Mouse (Mus musculus) olfactory bulb, adult 2 months (tissue): ENCODE data around the gene Tmppe. TPM values are rescaled to one million over a fixed set of nuclear protein-coding genes. Genes with fewer than 3 reads are reported as not detected.
"Not testable (repeated sequence)": the region's sequence is repeated elsewhere in the genome, so short reads cannot be mapped to it uniquely, and the experiment has no call there.

Experiments
- H3K27ac ChIP-seq: fragments of 200-500 bp; 2 replicates; pipeline ENCODE4 v1.5.1; 2012; ENCODE audit warnings: low read depth, low read length; ENCODE audit not compliant: insufficient read depth
- H3K4me1 ChIP-seq: fragments of 200-500 bp; 2 replicates; pipeline ENCODE4 v1.6.1; 2012; ENCODE audit warnings: low read length; ENCODE audit not compliant: control insufficient read depth, insufficient read depth
- H3K4me3 ChIP-seq: fragments of 200-500 bp; 2 replicates; pipeline ENCODE4 v1.5.1; 2012; ENCODE audit warnings: mild to moderate bottlenecking, low read depth, low read length, moderate library complexity; ENCODE audit not compliant: insufficient read depth
- CTCF ChIP-seq: fragments of 200-500 bp; IDR thresholded peaks from 2 replicates; pipeline ENCODE4 v1.5.1; 2012; ENCODE audit warnings: low read depth, mild to moderate bottlenecking, low read length, moderate library complexity; ENCODE audit not compliant: insufficient read depth
- POLR2A ChIP-seq: fragments of 200-500 bp; IDR thresholded peaks from 2 replicates; pipeline ENCODE4 v1.6.1; 2012; ENCODE audit warnings: mild to moderate bottlenecking, low read depth, low read length, moderate library complexity; ENCODE audit not compliant: insufficient read depth
- WGBS: fragments of 180-500 bp; shearing (Covaris S2); methylation state at CpG from one replicate; pipeline ENCODE4 v1.1.7; 2018; 5-methylcytosine and 5-hydroxymethylcytosine counted together
- polyA plus RNA-seq: library from polyadenylated mRNA; stranded (reverse); fragments of >200 nt; gene quantifications from 2 replicates; pipeline ENCODE4 v1.2.4, GENCODE M21; 2012; ENCODE audit warnings: low replicate concordance; ENCODE audit not compliant: missing spikeins, insufficient read depth, insufficient read length

Gene Tmppe
- polyA plus RNA-seq = not detected in 2 replicates

DNA sequence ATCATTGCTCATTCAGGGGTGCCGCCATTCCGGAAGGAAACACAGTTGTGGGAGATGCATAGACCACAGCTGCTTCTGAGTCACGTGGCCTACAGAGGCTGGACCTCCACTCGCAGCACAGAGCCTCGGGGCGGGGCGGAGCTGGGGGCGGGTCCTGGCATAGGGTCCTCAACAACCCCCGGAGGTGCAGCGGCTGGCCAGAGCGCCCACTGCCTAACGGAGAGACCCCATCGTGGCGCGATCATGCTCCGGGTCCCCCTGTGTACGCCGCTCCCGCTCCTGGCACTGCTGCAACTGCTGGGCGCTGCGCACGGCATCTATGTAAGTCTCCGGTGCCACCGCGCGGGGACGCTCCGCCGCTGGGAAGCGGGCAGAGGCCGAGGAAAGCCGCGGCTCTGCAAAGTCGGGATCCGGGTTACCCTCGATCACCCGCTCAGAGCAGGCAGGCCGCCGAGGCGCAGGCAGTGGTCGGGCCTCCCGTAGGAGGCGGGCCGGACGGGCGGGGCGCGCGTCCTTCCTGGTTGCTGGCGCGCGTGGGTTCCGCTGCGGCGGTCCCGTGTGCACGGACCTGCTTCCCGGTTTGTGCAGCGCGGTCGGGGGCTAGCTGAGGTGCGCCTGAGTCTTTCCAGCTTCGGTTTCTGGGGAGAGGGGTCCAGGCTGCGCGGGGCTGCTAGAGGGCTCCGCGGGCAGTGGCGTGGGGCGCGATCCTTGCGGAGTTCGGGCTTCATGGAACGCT, at the start of gene Tmppe, which contains the start of gene Glb1:
Gene Tmppe (plus strand): TSS at position 157 of the 736 bp plus-strand sequence.
Gene Glb1 (plus strand): TSS at position 128 of the 736 bp plus-strand sequence.
- Histone ChIP-seq H3K4me1 (peaks cover 6% of the 10 kb centered on the region), H3K4me3 (peak within 1 kb of the TSS; percentile 62), H3K27ac (peak within 1 kb of the TSS; percentile 89)
- WGBS = under 1% methylated on average over 73 of the region's 73 CpGs
- TF ChIP-seq CTCF (peak; percentile 51; the same call in 1 of the 2 replicates), POLR2A (0 out of 2 replicates have a peak, but pooled peaks have one; percentile 17)

DNA sequence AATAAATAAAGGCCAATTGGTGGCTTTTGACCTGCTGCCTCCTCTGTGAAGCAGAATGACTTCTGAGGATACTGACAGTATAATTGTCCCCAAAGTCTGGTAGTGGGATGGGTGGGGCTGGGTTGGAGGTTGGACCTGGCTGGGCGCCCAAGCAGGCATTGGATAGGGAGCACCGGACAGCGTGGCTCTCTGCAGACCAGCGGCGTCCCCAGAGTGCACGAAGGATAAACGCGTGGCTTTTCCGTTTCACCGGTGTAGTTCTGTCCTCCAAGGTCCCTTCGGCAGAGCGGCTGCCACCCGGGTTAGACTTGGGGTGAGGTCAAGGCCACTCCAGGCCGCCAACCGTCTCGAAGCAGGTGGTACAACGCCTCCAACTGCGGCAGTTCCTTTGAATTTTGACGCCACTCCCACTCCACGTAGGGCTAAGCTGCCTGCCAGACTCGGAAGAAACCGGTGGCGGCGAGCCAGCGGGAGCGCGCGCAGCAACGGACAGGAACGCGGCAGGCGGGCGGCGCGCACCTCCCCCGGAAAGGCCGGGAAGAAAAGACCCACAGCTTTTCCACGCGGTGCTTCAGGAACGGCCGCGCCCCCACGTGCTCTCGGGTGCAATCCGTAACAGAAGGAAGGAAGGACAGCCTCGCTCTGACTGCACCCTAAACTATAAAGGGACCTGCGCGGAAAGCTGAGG, 33.0 kb upstream of the Tmppe start:
- TF ChIP-seq POLR2A (no peak), CTCF (no peak)
- H3K4me1 ChIP-seq = peaks cover 2% of the 10 kb centered on the region; the same call in 1 of the 2 replicates
- WGBS = 1% methylated on average over 48 of the region's 48 CpGs
- H3K4me3 ChIP-seq = peak overlapping the region; percentile 41
- H3K27ac ChIP-seq = no peak overlapping the region

DNA sequence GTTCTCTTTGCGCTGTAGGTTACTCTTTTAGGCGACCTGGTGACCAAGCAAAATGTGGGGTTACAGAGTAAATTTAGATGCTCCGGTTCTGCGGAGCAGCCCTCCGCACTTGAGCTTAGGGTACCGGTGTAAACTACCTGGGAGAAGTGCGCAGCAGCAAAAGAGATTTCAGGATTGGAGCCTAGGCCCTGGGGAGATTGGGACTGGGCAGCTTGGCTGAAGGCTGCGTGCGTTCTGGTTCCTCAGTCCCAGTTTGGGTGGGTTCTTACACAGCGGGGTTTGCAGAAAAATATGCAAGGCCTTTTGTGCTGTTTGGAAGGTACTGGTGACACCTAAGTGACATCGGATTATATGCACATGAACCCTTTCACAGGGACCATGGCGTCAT, 32.4 kb upstream of the Tmppe start:
- peak overlapping the region; percentile 41 for H3K4me3 ChIP-seq
- H3K4me1 ChIP-seq = peaks cover 2% of the 10 kb centered on the region; the same call in 1 of the 2 replicates
- TF ChIP-seq POLR2A (no peak), CTCF (no peak)
- 30% methylated on average over 12 of the region's 12 CpGs for WGBS
- no peak overlapping the region for H3K27ac ChIP-seq

DNA sequence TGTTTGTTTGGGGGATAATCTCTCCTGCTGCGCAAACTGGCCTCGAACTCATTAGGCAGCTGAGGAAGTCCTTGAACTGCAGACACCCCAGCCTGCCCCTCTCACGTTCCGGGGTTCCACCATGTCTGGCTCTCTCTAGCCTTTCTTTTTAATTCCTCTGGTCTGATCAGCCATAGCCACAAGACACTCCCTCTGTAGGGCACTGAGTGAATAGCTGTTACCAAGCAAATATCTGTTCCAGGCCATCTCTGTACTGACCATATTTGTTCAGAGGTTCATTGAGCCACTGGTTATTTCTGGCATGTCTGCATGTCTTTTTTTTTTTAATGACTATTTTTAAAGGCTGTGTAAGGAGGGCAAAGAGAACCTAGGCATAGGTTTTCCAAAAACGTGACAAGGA, 31.5 kb upstream of the Tmppe start:
- H3K4me1 ChIP-seq, H3K27ac ChIP-seq, H3K4me3 ChIP-seq: not testable (repeated sequence)
- WGBS = 62% methylated on average over 5 of the region's 5 CpGs

DNA sequence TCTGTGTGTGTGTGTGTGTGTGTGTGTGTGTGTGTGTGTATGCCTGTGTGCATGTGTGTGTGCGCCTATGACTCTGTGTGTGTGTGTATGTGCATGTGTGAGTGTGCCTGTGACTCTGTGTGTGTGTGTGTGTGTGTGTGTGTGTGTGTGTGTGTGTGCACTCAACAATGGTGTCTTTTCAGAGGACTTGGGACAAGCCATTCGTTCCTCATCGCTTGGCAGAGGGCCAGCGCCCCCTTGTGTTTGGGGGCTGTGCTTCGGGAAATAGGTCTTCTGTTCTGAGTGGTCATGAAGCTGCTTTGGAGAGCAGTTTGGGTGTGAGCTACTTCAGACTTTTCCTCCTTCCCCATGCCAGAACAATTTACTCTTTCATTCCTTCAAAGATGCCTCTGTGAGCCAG, 29.2 kb upstream of the Tmppe start:
- H3K27ac ChIP-seq, H3K4me3 ChIP-seq, H3K4me1 ChIP-seq: not testable (repeated sequence)
- WGBS = 23% methylated on average over 5 of the region's 5 CpGs

DNA sequence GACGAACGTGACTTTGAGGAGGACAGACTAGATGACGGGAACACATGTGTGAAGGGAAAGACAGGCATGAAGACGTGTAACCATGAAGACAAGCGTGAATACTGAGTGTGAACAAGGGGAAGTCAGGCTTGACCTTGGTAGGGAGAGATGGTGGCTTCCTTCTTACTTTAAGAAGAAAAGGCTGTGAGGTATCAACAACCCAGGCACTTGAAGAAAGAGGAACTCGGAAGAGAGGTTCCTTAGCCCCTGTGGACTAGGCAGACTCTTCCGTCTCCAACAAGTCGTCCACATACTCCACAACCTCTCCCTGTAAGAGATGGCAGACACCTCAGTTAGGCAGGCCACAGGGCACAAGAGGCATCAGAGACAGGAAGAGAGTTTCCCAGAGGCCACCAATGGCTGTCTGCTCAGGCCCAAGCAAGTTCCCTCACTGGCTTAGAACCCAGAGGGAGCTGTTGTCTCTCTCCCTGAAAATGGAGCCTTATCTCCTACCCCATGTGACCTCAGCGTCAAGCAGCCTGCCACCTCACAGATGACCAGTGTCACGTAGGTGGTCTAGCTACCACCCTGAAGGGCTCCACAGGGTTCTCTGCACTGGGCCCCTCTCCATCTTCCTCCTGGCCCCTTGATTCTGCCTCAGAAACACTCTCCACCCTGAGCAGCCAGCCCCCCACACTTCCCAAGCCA, 25.5 kb upstream of the Tmppe start:
- no peak overlapping the region for H3K27ac ChIP-seq
- H3K4me3 ChIP-seq = no peak overlapping the region
- no peaks in the 10 kb centered on the region for H3K4me1 ChIP-seq
- TF ChIP-seq CTCF (no peak), POLR2A (no peak)
- 95% methylated on average over 10 of the region's 10 CpGs for WGBS

DNA sequence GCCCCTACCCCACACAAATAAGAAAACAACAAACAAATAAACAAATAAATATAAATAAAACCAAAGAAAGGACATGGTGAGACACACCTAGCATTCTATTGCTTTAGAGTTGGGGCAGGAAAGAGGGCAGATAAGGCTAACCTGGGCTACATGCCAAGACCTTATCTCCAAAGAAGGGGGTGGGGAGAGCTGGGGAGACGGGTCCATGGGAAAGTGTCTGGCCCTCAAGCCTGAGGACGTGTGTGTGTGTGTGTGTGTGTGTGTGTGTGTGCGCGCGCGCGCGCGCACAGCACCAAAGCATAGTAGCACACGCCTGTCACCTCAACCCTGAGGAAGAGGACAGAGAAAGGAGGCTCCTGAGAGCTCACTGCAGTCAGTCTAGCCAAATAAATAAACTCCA, 23.7 kb upstream of the Tmppe start:
- 95% methylated on average over 10 of the region's 10 CpGs for WGBS
- no peak for TF ChIP-seq CTCF
- no peak for TF ChIP-seq POLR2A

DNA sequence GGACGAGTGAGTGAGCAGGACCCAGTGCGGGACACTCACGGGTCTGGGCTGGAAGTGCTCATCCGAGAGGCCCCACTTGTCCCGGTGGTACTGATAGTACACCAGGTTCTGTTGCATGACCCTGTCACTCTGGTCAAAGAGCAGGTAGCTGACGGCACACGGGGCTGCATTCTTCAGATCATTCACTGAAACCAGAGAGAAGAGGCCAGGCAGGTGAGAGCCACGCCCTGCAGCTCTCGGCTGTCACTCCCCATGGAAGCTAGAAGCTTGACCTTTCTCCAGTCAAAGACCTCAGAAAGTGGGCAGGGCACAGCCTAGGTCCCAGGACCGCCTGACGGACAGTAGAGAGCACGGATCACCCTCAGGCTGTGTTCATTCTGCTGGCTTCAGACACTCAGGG, 21.0 kb upstream of the Tmppe start:
- no peak for TF ChIP-seq CTCF
- no peak overlapping the region for H3K27ac ChIP-seq
- 94% methylated on average over 12 of the region's 12 CpGs for WGBS
- H3K4me1 ChIP-seq = no peaks in the 10 kb centered on the region
- H3K4me3 ChIP-seq = no peak overlapping the region

More for the DNA sequence above, 23.7 kb upstream of the Tmppe start:
- Histone ChIP-seq H3K27ac (no peak overlapping the region), H3K4me3 (no peak overlapping the region), H3K4me1 (no peaks in the 10 kb centered on the region)

DNA sequence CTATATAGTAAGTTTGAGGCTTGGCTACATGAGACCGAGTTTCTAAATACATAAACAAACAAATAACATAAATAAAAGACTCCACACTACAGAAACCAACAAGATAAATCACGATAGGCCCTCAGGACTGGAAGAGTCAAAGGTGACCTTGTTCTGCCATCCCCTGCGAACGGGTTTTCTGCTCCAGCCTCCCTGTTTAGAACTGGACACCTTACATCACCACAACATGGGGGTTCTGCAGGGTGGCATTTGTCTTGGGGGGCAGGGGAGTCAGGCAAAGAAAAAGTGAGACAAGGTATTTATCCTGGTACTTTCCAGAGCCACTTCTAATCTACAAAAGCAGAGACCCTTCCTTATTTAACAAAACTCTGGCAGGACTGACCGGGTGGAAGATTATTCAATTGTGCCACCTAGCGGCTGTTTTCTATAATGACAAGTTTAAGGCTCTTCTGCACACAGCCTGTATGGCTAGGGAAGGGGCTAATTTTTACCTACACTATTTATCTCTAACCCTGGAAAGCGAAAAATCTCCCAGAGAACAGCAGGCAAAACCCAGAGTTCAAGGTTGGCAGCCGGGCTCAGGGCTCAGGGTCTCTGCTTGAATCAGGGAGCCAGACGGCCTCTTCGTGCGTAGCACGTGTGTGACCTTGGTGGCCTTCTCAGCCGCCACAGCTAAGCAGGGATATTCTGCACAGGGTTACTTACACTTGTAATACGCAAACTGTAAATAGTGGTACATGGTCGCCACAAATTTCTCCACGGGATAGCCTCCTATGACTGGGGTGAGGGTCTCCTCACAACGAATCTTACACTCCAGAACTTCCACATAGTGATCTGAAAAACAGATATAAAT, 19.8 kb upstream of the Tmppe start:
- Histone ChIP-seq H3K27ac (no peak overlapping the region), H3K4me1 (no peaks in the 10 kb centered on the region), H3K4me3 (no peak overlapping the region)
- TF ChIP-seq POLR2A (no peak), CTCF (peak; percentile 14; the same call in 1 of the 2 replicates)
- WGBS = 69% methylated on average over 17 of the region's 17 CpGs
